Mouse (Mus musculus): ENCODE measurements around the gene Ap1m2. TPM values are rescaled to one million over a fixed set of nuclear protein-coding genes. Genes with fewer than 3 reads are reported as not detected.

The Ap1m2 gene
- polyA plus RNA-seq, 1 experiment from 2014 or later = 5.3 TPM

DNA sequence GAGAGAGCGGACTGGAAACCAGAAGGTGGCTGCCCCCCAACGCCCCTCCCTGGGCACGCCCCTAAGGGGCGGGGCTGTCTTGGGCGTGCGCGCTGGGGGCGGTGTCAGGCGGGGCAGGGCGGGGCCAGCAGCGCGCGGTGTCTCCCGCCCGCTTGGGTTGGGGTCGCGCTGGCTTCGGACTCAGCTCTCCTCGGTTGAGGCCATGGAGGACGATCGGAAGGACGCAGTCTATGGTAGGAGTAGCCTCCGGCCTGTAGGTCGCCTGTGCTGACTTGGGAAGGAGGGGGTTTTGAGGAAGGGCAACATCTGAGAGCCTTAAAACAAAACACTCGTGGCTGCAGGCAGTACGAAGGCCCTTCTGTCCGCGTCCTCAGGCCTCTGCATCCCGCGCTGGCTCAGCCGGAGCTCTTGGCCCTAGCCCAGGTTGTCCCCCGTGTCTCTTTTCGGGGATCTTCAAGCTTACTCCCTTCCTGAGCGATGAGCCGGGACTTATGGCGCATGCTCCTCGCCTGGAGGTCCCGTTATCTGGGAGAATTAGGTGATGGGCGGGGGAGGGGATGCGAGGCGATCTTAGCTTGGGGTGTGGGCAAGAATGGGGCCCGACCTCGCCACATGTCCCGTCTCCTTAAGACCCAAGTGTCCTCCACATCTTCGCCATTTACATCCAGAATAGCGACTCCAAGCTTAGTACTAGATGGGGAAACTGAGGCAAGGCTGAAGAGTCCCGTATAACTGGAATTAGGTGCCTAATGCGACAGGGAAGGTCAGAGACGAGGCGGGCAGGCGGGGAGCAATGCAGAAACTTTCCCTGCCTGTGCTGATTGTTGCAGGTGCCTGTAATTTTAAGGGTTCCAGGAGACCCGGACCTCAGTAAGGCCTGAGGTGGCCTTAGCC, 8.7 kb upstream of the Ap1m2 start, which contains the start of gene Slc44a2:
Gene Slc44a2 (plus strand): TSS at position 80 of the 894 bp plus-strand sequence.
- ATAC-seq (replicated peaks; ENCODE audit: extremely low read depth, insufficient read depth, low FRiP score) = peak; percentile 92
- Histone ChIP-seq H3K4me2 (ENCODE audit: low read depth, low read length) (peak within 1 kb of the TSS; percentile 95), H3K9ac (ENCODE audit: low read length) (peak within 1 kb of the TSS; percentile 90), H3K4me3 (ENCODE audit: low read length) (peak within 1 kb of the TSS; percentile 92), H3K27me3 (ENCODE audit: control insufficient read depth, insufficient read depth, low read length) (no peaks in the 10 kb centered on the region), H3K9me3 (replicated peaks; ENCODE audit: control insufficient read depth, low read length) (no peaks in the 10 kb centered on the region; the same call in 1 of the 2 replicates), H3K27ac (ENCODE audit: low read length) (peak within 1 kb of the TSS; percentile 83), H3K4me1 (ENCODE audit: control insufficient read depth, insufficient read depth, low read length) (peaks cover 26% of the 10 kb centered on the region), H3K36me3 (ENCODE audit: control insufficient read depth, insufficient read depth) (peaks cover 2% of the 10 kb centered on the region; the same call in 1 of the 2 replicates)
- WGBS = under 1% methylated on average over 52 of the region's 52 CpGs

DNA sequence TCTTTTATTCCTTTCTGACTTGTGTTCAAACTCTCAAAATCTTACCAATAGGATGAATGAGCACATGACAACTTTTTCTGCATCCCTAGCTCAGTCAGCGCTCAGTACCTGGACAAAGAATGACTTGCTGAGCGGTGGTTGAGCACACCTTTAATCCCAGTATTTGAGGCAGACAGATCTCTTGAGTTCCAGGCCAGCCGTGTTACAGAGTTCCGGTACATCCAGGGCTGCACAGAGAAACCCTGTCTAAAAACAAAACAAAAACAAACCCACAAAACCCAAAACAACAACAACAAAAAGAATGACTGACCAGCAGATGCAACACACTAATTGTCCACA, 8.1 kb upstream of the Ap1m2 start:
- peak overlapping the region; percentile 92 for H3K4me3 ChIP-seq (ENCODE audit: low read length)
- H3K9me3 ChIP-seq (replicated peaks; ENCODE audit: control insufficient read depth, low read length) = no peaks in the 10 kb centered on the region; the same call in 1 of the 2 replicates
- H3K4me2 ChIP-seq (ENCODE audit: low read depth, low read length) = peak overlapping the region; percentile 95
- H3K4me1 ChIP-seq (ENCODE audit: control insufficient read depth, insufficient read depth, low read length) = peaks cover 24% of the 10 kb centered on the region
- H3K27me3 ChIP-seq (ENCODE audit: control insufficient read depth, insufficient read depth, low read length) = no peaks in the 10 kb centered on the region
- H3K9ac ChIP-seq (ENCODE audit: low read length) = peak overlapping the region; percentile 90; the same call in 1 of the 2 replicates
- peaks cover 2% of the 10 kb centered on the region; the same call in 1 of the 2 replicates for H3K36me3 ChIP-seq (ENCODE audit: control insufficient read depth, insufficient read depth)
- H3K27ac ChIP-seq (ENCODE audit: low read length) = no peak overlapping the region
- WGBS = 26% methylated on average over 4 of the region's 4 CpGs
- ATAC-seq (replicated peaks; ENCODE audit: extremely low read depth, insufficient read depth, low FRiP score) = no peak; the same call in 1 of the 2 replicates

DNA sequence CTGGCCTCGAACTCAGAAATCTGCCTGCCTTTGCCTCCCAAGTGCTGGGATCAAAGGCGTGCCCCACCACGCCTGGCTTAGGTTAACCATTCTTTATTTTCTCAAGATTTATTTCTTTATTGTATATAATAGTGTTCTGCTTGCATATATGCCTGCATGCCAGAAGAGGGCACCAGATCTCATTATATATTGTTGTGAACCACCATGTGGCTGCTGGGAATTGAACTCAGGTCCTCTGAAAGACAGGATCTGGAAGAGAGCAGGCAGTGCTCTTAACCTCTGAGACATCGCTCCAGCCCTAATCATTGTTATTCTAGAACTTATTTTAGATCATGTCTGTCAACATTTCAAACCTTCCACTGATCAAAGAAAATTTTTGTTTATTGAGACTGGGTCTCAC, 7.4 kb upstream of the Ap1m2 start:
- Histone ChIP-seq H3K9me3 (replicated peaks; ENCODE audit: control insufficient read depth, low read length) (no peaks in the 10 kb centered on the region; the same call in 1 of the 2 replicates), H3K27me3 (ENCODE audit: control insufficient read depth, insufficient read depth, low read length) (no peaks in the 10 kb centered on the region), H3K4me3 (ENCODE audit: low read length) (no peak overlapping the region), H3K36me3 (ENCODE audit: control insufficient read depth, insufficient read depth) (no peaks in the 10 kb centered on the region), H3K27ac (ENCODE audit: low read length) (no peak overlapping the region), H3K4me2 (ENCODE audit: low read depth, low read length) (no peak overlapping the region), H3K4me1 (ENCODE audit: control insufficient read depth, insufficient read depth, low read length) (peaks cover 24% of the 10 kb centered on the region), H3K9ac (ENCODE audit: low read length) (no peak overlapping the region)
- ATAC-seq (replicated peaks; ENCODE audit: extremely low read depth, insufficient read depth, low FRiP score) = no peak
- 95% methylated on average over 4 of the region's 4 CpGs for WGBS

DNA sequence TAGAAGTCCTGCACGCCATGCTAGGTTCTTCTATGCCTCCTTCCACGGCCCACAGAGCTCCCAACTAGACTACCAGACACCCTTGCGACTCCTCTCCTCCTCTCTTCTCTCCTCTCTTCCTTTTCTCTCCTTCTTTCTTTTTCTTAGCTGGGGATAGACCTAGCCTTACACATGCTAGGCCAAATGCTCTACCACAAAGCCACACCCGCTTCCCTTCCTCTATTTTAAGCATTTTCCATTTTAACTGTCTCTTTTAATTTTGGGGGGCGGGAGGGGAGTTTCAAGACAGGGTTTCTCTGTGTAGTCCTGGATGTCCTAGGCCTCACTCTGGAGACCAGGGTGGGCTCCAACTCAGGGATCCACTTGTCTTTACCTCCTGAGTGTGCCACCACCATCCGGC, 6.7 kb upstream of the Ap1m2 start:
- H3K4me3 ChIP-seq (ENCODE audit: low read length) = no peak overlapping the region
- peaks cover 21% of the 10 kb centered on the region for H3K4me1 ChIP-seq (ENCODE audit: control insufficient read depth, insufficient read depth, low read length)
- no peak overlapping the region for H3K27ac ChIP-seq (ENCODE audit: low read length)
- no peaks in the 10 kb centered on the region for H3K27me3 ChIP-seq (ENCODE audit: control insufficient read depth, insufficient read depth, low read length)
- H3K9me3 ChIP-seq (replicated peaks; ENCODE audit: control insufficient read depth, low read length) = no peaks in the 10 kb centered on the region; the same call in 1 of the 2 replicates
- no peaks in the 10 kb centered on the region for H3K36me3 ChIP-seq (ENCODE audit: control insufficient read depth, insufficient read depth)
- H3K9ac ChIP-seq (ENCODE audit: low read length) = no peak overlapping the region
- no peak for ATAC-seq (replicated peaks; ENCODE audit: extremely low read depth, insufficient read depth, low FRiP score)
- no peak overlapping the region for H3K4me2 ChIP-seq (ENCODE audit: low read depth, low read length)
- WGBS = 83% methylated on average over 6 of the region's 6 CpGs

DNA sequence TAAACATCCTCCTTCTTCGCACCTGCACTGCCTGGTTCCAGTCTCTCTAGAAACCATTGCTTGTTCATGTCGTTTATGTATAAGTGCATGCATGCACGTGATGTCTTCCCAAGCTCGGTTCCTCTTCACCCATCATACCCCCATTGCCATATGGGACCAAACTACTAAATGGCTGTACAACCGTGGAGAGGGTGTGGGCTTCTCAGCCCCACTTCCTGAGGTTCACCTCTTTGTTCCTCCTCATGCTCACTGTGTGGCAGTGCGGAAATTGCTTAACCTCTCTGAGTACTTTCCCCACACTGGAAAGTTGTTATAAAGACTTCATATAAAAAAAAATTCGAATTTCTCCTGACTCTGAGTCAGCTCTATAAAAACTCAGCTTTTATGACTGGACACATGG, 4.6 kb upstream of the Ap1m2 start:
- H3K4me2 ChIP-seq (ENCODE audit: low read depth, low read length) = no peak overlapping the region
- WGBS = 74% methylated on average over 7 of the region's 7 CpGs

DNA sequence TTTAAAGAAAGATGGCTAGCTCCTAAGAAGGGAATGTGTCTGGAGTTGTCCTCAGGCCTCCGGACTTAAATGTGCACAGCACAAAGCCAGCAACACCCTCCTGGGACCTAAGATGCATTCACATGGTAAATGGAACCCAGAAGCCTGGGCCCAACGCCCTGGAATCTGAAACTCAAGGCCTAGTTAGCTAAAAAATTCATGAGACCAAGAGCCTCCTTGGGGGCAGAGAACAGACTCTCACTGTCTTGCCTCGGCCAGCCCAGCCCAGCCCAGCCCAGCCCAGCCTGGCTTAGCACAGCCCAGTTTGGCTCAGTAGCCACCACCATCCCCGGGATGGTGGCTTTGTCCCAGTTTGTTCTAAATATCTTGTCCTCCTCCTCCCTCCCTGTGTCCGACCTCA, 3.3 kb upstream of the Ap1m2 start:
- Histone ChIP-seq H3K9me3 (replicated peaks; ENCODE audit: control insufficient read depth, low read length) (no peaks in the 10 kb centered on the region; the same call in 1 of the 2 replicates), H3K27me3 (ENCODE audit: control insufficient read depth, insufficient read depth, low read length) (peaks cover 7% of the 10 kb centered on the region), H3K4me2 (ENCODE audit: low read depth, low read length) (no peak overlapping the region), H3K36me3 (ENCODE audit: control insufficient read depth, insufficient read depth) (no peaks in the 10 kb centered on the region), H3K4me1 (ENCODE audit: control insufficient read depth, insufficient read depth, low read length) (peaks cover 4% of the 10 kb centered on the region), H3K4me3 (ENCODE audit: low read length) (no peak overlapping the region), H3K27ac (ENCODE audit: low read length) (no peak overlapping the region), H3K9ac (ENCODE audit: low read length) (no peak overlapping the region)
- WGBS = 49% methylated on average over 5 of the region's 5 CpGs
- ATAC-seq (replicated peaks; ENCODE audit: extremely low read depth, insufficient read depth, low FRiP score) = no peak

More for the DNA sequence above, 4.6 kb upstream of the Ap1m2 start:
- no peaks in the 10 kb centered on the region for H3K36me3 ChIP-seq (ENCODE audit: control insufficient read depth, insufficient read depth)
- H3K4me3 ChIP-seq (ENCODE audit: low read length) = no peak overlapping the region
- no peak for ATAC-seq (replicated peaks; ENCODE audit: extremely low read depth, insufficient read depth, low FRiP score)
- H3K9ac ChIP-seq (ENCODE audit: low read length) = no peak overlapping the region
- no peaks in the 10 kb centered on the region; the same call in 1 of the 2 replicates for H3K9me3 ChIP-seq (replicated peaks; ENCODE audit: control insufficient read depth, low read length)
- H3K4me1 ChIP-seq (ENCODE audit: control insufficient read depth, insufficient read depth, low read length) = peaks cover 11% of the 10 kb centered on the region
- H3K27ac ChIP-seq (ENCODE audit: low read length) = no peak overlapping the region
- H3K27me3 ChIP-seq (ENCODE audit: control insufficient read depth, insufficient read depth, low read length) = peaks cover 7% of the 10 kb centered on the region

DNA sequence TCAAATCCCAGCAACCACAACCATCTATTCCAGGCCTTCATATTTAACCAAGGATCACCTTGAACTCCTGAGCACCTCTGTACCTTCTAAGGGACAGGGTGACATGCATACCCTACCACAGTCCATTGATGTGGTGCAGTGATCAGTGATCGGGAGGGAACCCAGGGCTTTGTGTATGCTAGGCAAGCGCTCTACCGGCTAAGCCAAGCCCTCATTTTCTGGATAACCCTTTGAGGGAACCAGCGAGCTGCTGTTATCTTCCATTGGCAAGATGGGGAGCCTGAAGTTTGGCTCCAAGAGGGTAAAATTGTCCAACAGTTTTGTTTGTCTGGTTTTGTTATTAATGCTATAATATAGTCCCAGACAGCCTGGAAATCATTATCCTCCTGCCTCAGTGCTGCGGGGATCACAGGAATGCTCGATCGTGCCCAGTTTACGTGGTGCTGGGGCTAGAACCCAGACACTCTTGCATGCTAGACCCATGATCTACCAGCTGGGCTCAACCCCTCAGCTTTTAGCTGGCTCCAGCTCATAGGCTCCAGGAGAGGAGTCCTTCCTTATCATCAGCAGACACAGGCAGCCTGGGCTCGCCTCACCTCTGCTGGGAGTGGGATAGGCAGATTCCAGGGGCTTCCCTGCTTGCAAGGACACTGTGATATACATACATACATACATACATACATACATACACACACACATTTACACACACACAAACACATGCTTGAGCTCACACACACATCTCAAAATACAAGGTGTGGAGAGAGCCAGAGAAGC, 2.4 kb upstream of the Ap1m2 start:
- Histone ChIP-seq H3K4me3 (ENCODE audit: low read length) (no peak overlapping the region), H3K4me1 (ENCODE audit: control insufficient read depth, insufficient read depth, low read length) (peaks cover 2% of the 10 kb centered on the region; the same call in 1 of the 2 replicates), H3K9ac (ENCODE audit: low read length) (no peak overlapping the region), H3K4me2 (ENCODE audit: low read depth, low read length) (no peak overlapping the region), H3K27me3 (ENCODE audit: control insufficient read depth, insufficient read depth, low read length) (peaks cover 7% of the 10 kb centered on the region), H3K27ac (ENCODE audit: low read length) (no peak overlapping the region), H3K9me3 (replicated peaks; ENCODE audit: control insufficient read depth, low read length) (no peaks in the 10 kb centered on the region; the same call in 1 of the 2 replicates), H3K36me3 (ENCODE audit: control insufficient read depth, insufficient read depth) (no peaks in the 10 kb centered on the region)
- ATAC-seq (replicated peaks; ENCODE audit: extremely low read depth, insufficient read depth, low FRiP score) = no peak
- 80% methylated on average over 9 of the region's 9 CpGs for WGBS

DNA sequence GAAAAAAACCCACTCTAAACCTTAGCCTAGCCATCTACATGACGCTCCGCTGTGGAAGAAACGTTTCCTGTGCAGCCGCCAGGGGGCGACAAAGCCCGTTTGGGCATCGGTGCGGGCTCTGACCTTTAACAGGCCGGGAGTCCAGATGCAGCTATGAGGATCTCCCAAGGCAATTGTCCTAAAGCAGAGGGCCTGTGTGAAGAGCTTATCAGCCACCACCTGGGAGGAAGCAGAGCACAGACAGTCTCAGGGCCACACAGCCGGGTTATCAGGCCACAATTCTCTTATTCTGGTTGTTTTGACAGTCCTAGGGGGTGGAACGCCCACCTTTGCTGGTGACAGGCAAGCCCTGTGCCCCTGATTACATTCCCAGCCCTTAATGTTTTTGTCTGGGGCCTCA, 1.3 kb upstream of the Ap1m2 start:
- no peaks in the 10 kb centered on the region for H3K36me3 ChIP-seq (ENCODE audit: control insufficient read depth, insufficient read depth)
- peaks cover 2% of the 10 kb centered on the region; the same call in 1 of the 2 replicates for H3K4me1 ChIP-seq (ENCODE audit: control insufficient read depth, insufficient read depth, low read length)
- peak; percentile 80 for ATAC-seq (replicated peaks; ENCODE audit: extremely low read depth, insufficient read depth, low FRiP score)
- WGBS = 7% methylated on average over 11 of the region's 11 CpGs
- H3K4me2 ChIP-seq (ENCODE audit: low read depth, low read length) = no peak overlapping the region
- H3K9me3 ChIP-seq (replicated peaks; ENCODE audit: control insufficient read depth, low read length) = no peaks in the 10 kb centered on the region
- H3K9ac ChIP-seq (ENCODE audit: low read length) = no peak overlapping the region
- no peak overlapping the region for H3K4me3 ChIP-seq (ENCODE audit: low read length)
- H3K27ac ChIP-seq (ENCODE audit: low read length) = no peak overlapping the region
- H3K27me3 ChIP-seq (ENCODE audit: control insufficient read depth, insufficient read depth, low read length) = peaks cover 7% of the 10 kb centered on the region

Measured in heart, embryonic 16.5 days (tissue).